11 mouse cellular contexts compared by ENCODE assay signal in the genomic region with DNA sequence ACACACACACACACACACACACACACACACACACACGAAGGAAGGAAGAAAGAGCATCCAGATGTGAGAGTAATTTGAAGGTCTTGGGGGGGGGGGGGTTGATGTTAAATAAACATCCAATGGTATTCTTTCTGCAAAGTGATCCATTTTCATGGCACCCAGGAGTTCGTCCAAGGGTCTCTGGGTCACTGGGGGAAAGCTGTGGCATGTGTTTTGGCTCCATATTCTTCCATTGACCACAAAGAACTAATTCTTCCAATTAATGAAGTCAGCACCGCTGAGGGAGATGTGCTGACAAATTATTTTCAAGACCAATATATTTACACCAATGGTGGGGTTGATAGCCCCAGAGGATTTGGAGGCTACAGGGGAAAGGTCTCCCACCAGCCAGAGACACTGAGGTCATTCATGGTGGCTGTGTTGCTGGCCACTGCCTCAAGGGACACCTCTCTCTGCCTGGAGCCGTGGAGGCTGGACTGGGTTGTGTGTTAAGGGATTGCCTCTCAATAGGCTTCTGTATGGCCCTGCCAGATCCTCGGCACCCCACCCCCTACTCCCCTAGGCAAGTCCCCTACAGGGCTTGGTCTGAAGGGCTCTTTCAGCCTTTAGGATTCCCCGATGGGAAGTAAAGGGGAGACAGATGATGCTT.
DNase-seq lines count a peak whose midpoint lies in the region; ATAC-seq lines count a peak whose summit lies in the region.
"Had no signal": no experiment of that assay in that cellular context is flagged by ENCODE, and none has a peak within 500 bp of the region (broad histone marks: within the 10 kb centered on the region; RNA-seq: fewer than 3 reads in every experiment).

No protein-coding gene starts in this region.

- peaks cover 49% of the 10 kb centered on the region for H3K4me1 ChIP-seq in heart, embryonic 10.5 days
- peaks cover 40% of the 10 kb centered on the region for H3K4me1 ChIP-seq in heart, embryonic 12.5 days (replicated peaks)
- peaks cover 19% of the 10 kb centered on the region for H3K4me1 ChIP-seq in kidney, embryonic 16.5 days (ENCODE audit: insufficient read depth, low read length)
- H3K4me1 ChIP-seq in embryonic facial prominence, embryonic 12.5 days: peaks cover 34% of the 10 kb centered on the region; the same call in 1 of the 2 replicates
- peaks cover 18% of the 10 kb centered on the region; the same call in 1 of the 2 replicates for H3K4me1 ChIP-seq in limb, embryonic 15.5 days

- no peaks in the 10 kb centered on the region for H3K27me3 ChIP-seq in heart, embryonic 10.5 days (ENCODE audit: insufficient read depth, poor library complexity, severe bottlenecking)
- H3K27me3 ChIP-seq in heart, embryonic 12.5 days (replicated peaks): no peaks in the 10 kb centered on the region
- H3K27me3 ChIP-seq in kidney, embryonic 16.5 days (ENCODE audit: insufficient read depth, low read length): no peaks in the 10 kb centered on the region
- no peaks in the 10 kb centered on the region for H3K27me3 ChIP-seq in embryonic facial prominence, embryonic 12.5 days
- peaks cover 3% of the 10 kb centered on the region; the same call in 1 of the 2 replicates for H3K27me3 ChIP-seq in limb, embryonic 15.5 days

- peak overlapping the region; percentile 63 for H3K27ac ChIP-seq in heart, embryonic 10.5 days
- H3K27ac ChIP-seq in heart, embryonic 12.5 days (ENCODE audit: poor library complexity, severe bottlenecking): no peak overlapping the region; the same call in 1 of the 2 replicates
- H3K27ac ChIP-seq in kidney, embryonic 16.5 days (ENCODE audit: low read length): peak overlapping the region; percentile 22; the same call in 1 of the 2 replicates
- H3K27ac ChIP-seq in embryonic facial prominence, embryonic 12.5 days: peak overlapping the region; percentile 75
- peak overlapping the region; percentile 40 for H3K27ac ChIP-seq in limb, embryonic 15.5 days
- H3K27ac ChIP-seq: gastrocnemius, adult 2 months had no signal

- no peak overlapping the region for H3K4me3 ChIP-seq in heart, embryonic 10.5 days
- no peak overlapping the region for H3K4me3 ChIP-seq in heart, embryonic 12.5 days
- H3K4me3 ChIP-seq in kidney, embryonic 16.5 days (ENCODE audit: low read length): no peak overlapping the region
- H3K4me3 ChIP-seq in embryonic facial prominence, embryonic 12.5 days: no peak overlapping the region
- H3K4me3 ChIP-seq in limb, embryonic 15.5 days: no peak overlapping the region
- H3K4me3 ChIP-seq: gastrocnemius, adult 2 months; megakaryocyte, embryonic 14.5 days had no signal

- no peak for ATAC-seq in heart, embryonic 12.5 days (ENCODE audit: insufficient number of reproducible peaks, low FRiP score)
- no peak for ATAC-seq in kidney, embryonic 16.5 days (ENCODE audit: low FRiP score, low TSS enrichment)
- ATAC-seq in embryonic facial prominence, embryonic 12.5 days (ENCODE audit: insufficient number of reproducible peaks, insufficient read depth, low FRiP score, low TSS enrichment): no peak
- peak; percentile 86 for ATAC-seq in limb, embryonic 15.5 days (ENCODE audit: insufficient number of reproducible peaks, low FRiP score, low TSS enrichment, low read depth)
- ATAC-seq: liver, postnatal 0 days had no signal

- no peaks in the 10 kb centered on the region for H3K36me3 ChIP-seq in heart, embryonic 10.5 days
- H3K36me3 ChIP-seq in heart, embryonic 12.5 days: no peaks in the 10 kb centered on the region
- no peaks in the 10 kb centered on the region for H3K36me3 ChIP-seq in kidney, embryonic 16.5 days (ENCODE audit: insufficient read depth, low read length)
- no peaks in the 10 kb centered on the region for H3K36me3 ChIP-seq in embryonic facial prominence, embryonic 12.5 days
- no peaks in the 10 kb centered on the region for H3K36me3 ChIP-seq in limb, embryonic 15.5 days

- no peaks in the 10 kb centered on the region for H3K9me3 ChIP-seq in heart, embryonic 10.5 days
- no peaks in the 10 kb centered on the region for H3K9me3 ChIP-seq in heart, embryonic 12.5 days (replicated peaks)
- H3K9me3 ChIP-seq in kidney, embryonic 16.5 days (ENCODE audit: low read length): no peaks in the 10 kb centered on the region
- no peaks in the 10 kb centered on the region for H3K9me3 ChIP-seq in embryonic facial prominence, embryonic 12.5 days
- H3K9me3 ChIP-seq in limb, embryonic 15.5 days: no peaks in the 10 kb centered on the region

- DNase-seq in heart, embryonic 10.5 days (ENCODE audit: low spot score): no peak
- no peak for DNase-seq in kidney, adult 18-20 months
- no peak for DNase-seq in right cerebral cortex, postnatal 4 days
- DNase-seq: gastrocnemius, adult 2 months; liver, postnatal 0 days; thymus, postnatal 25 days had no signal

- no peak overlapping the region for H3K4me2 ChIP-seq in heart, embryonic 12.5 days
- no peak overlapping the region for H3K4me2 ChIP-seq in kidney, embryonic 16.5 days (replicated peaks; ENCODE audit: low read depth, low read length)
- no peak overlapping the region for H3K4me2 ChIP-seq in embryonic facial prominence, embryonic 12.5 days (replicated peaks)
- no peak overlapping the region for H3K4me2 ChIP-seq in limb, embryonic 15.5 days

- 34% methylated on average over 6 of the region's 6 CpGs for WGBS in heart, embryonic 10.5 days
- WGBS in heart, embryonic 12.5 days: 47% methylated on average over 5 of the region's 6 CpGs
- WGBS in kidney, embryonic 16.5 days: 41% methylated on average over 6 of the region's 6 CpGs
- WGBS in embryonic facial prominence, embryonic 12.5 days: 17% methylated on average over 5 of the region's 6 CpGs
- WGBS in limb, embryonic 15.5 days: 42% methylated on average over 5 of the region's 6 CpGs

- H3K9ac ChIP-seq in heart, embryonic 12.5 days: no peak overlapping the region
- H3K9ac ChIP-seq in kidney, embryonic 16.5 days (replicated peaks; ENCODE audit: low read length): no peak overlapping the region
- H3K9ac ChIP-seq in embryonic facial prominence, embryonic 12.5 days: no peak overlapping the region
- no peak overlapping the region for H3K9ac ChIP-seq in limb, embryonic 15.5 days
- H3K9ac ChIP-seq: liver, postnatal 0 days had no signal
